Mouse (Mus musculus) thymus, adult 2 months (tissue): ENCODE results near the gene Nr5a2.

ENCODE experiments used
- CTCF ChIP-seq: fragments of 200-500 bp; IDR thresholded peaks from 2 replicates; pipeline ENCODE4 v1.5.1; 2012; ENCODE audit warnings: mild to moderate bottlenecking, control low read depth, low read length, moderate library complexity, borderline replicate concordance; ENCODE audit not compliant: control insufficient read depth, poor library complexity, insufficient read depth; ENCODE audit errors: extremely low read depth
- POLR2A ChIP-seq: fragments of 200-500 bp; IDR thresholded peaks from 2 replicates; pipeline ENCODE4 v1.6.1; 2012; ENCODE audit warnings: mild to moderate bottlenecking, low read length, control low read depth, moderate library complexity; ENCODE audit not compliant: control insufficient read depth, poor library complexity, insufficient read depth; ENCODE audit errors: extremely low read depth

GRCm38 (mm10) chr1:136947394-136948126 lies 12.7 kb downstream of the Nr5a2 start:
- TF ChIP-seq POLR2A (no peak), CTCF (no peak)
